ENCODE assay signal across 26 mouse cellular contexts in the genomic region with DNA sequence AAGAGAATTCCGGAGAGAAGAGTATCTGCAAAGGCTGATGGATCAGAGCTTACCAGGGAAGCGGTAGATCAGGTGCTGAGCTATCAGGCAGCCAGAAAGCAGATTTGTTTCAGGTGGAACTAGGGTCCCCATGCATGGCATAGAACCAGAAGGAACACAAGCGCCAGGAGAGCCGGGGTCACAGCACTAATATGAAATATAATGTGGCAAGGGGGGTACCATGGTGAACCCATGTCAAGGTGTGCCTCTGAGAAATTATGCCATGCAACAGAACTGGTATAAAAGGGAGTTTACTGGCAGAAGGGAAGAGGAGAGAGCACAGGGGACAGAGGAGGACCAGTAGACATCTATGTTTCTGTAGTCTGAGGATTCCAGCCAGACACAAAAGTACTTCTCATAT. TPM values are rescaled to one million over a fixed set of nuclear protein-coding genes. Genes with fewer than 3 reads are reported as not detected.
DNase-seq lines count a peak whose midpoint lies in the region; ATAC-seq and TF ChIP-seq lines count a peak whose summit lies in the region.
"Had no signal": no experiment of that assay in that cellular context is flagged by ENCODE, and none has a peak within 500 bp of the region (broad histone marks: within the 10 kb centered on the region; RNA-seq: fewer than 3 reads in every experiment).

No protein-coding gene starts in this region.

- H3K9ac ChIP-seq in heart, embryonic 12.5 days: no peak overlapping the region
- H3K9ac ChIP-seq: intestine, embryonic 15.5 days had no signal

- no peak for ATAC-seq in heart, embryonic 12.5 days (ENCODE audit: insufficient number of reproducible peaks, low FRiP score)
- ATAC-seq: forebrain, embryonic 14.5 days; hindbrain, embryonic 16.5 days; intestine, embryonic 15.5 days; Patski had no signal

- no peak overlapping the region for H3K4me3 ChIP-seq in gastrocnemius, adult 2 months
- no peak overlapping the region for H3K4me3 ChIP-seq in heart, embryonic 12.5 days
- H3K4me3 ChIP-seq in layer of hippocampus, adult 2 months: no peak overlapping the region

- intact Hi-C loops in gastrocnemius, adult 2 months (cut with DNase I): loop anchor here (5.0 kb wide), 1 partner anchor 38 kb away; no protein-coding TSS in a partner anchor
- intact Hi-C loops in gastrocnemius, postnatal 14 days (cut with DNase I; ENCODE audit: low total_unique reads): loop anchor here (5.0 kb wide), 1 partner anchor 38 kb away; no protein-coding TSS in a partner anchor
- intact Hi-C loops in heart, postnatal 36 days (cut with DNase I): loop anchor here (5.0 kb wide), 1 partner anchor 108 kb away; no protein-coding TSS in a partner anchor

- H3K9me3 ChIP-seq in heart, embryonic 12.5 days (replicated peaks): peaks cover 3% of the 10 kb centered on the region; the same call in 1 of the 2 replicates
- H3K9me3 ChIP-seq: hindbrain, embryonic 10.5 days; hindbrain, embryonic 13.5 days; intestine, embryonic 15.5 days had no signal

- DNase-seq in gastrocnemius, adult 2 months: no peak
- DNase-seq in gastrocnemius, postnatal 14 days: no peak
- DNase-seq in heart, postnatal 36 days: no peak
- DNase-seq in layer of hippocampus, adult 2 months (ENCODE audit: low spot score in 2 of 2): no peak
- DNase-seq in layer of hippocampus, adult 8-10 months (ENCODE audit: low spot score in 2 of 2): no peak
- DNase-seq: adrenal gland, postnatal 10 days; adrenal gland, postnatal 36 days; B cell, adult 2 months; cerebellum, adult 18-20 months; cerebellum, adult 9-10 months; cerebellum, postnatal 14 days; gastrocnemius, postnatal 10 days; heart, adult 2 months; heart, postnatal 14 days; kidney, adult 11 months; kidney, adult 8-10 months had no signal

- TF ChIP-seq CTCF in gastrocnemius, adult 2 months (IDR thresholded peaks at IDR 0.05): no peak
- TF ChIP-seq CTCF in layer of hippocampus, adult 2 months (conservative IDR thresholded peaks at IDR 0.05): no peak

- peaks cover 36% of the 10 kb centered on the region for H3K27me3 ChIP-seq in heart, embryonic 12.5 days (replicated peaks)
- H3K27me3 ChIP-seq: Patski had no signal

- WGBS in heart, embryonic 12.5 days: 81% methylated on average over 4 of the region's 4 CpGs

- H3K36me3 ChIP-seq in heart, embryonic 12.5 days: no peaks in the 10 kb centered on the region
- H3K36me3 ChIP-seq: forebrain, embryonic 10.5 days; G1E; hindbrain, embryonic 10.5 days; hindbrain, embryonic 13.5 days; intestine, embryonic 15.5 days had no signal

- peak overlapping the region; percentile 89 for H3K27ac ChIP-seq in gastrocnemius, adult 2 months
- no peak overlapping the region for H3K27ac ChIP-seq in heart, embryonic 12.5 days (ENCODE audit: poor library complexity, severe bottlenecking)
- peak overlapping the region; percentile 91; the same call in 1 of the 2 replicates for H3K27ac ChIP-seq in layer of hippocampus, adult 2 months
- H3K27ac ChIP-seq: forebrain, embryonic 10.5 days; hindbrain, embryonic 10.5 days; hindbrain, embryonic 13.5 days; intestine, embryonic 15.5 days had no signal

- peaks cover 20% of the 10 kb centered on the region for H3K4me1 ChIP-seq in heart, embryonic 12.5 days (replicated peaks)

- peak overlapping the region; percentile 87; the same call in 1 of the 2 replicates for H3K4me2 ChIP-seq in heart, embryonic 12.5 days

RNA-seq across cellular contexts. Expression of a gene that starts 1.3 kb away (rescaled TPM):
- total RNA-seq in gastrocnemius, adult 2 months (2021): 10 to 100 TPM; 23.9 to 32.6 TPM
- 10 to 100 TPM; 65.3 to 77.2 TPM for total RNA-seq in gastrocnemius, postnatal 14 days (2021)
- polyA plus RNA-seq in heart, embryonic 12.5 days (2016; fragmentation: Nextera tagmentation; extraction: Ambion mirVana): 72.8 and 75.2 TPM in 2 replicates
- total RNA-seq in heart, postnatal 36 days (2021): 100 to 1,000 TPM; 120 to 129 TPM
- 100 to 1,000 TPM; 239 to 255 TPM for total RNA-seq in layer of hippocampus, adult 2 months (2021)
- 100 to 1,000 TPM; 184 to 219 (median 213) TPM for total RNA-seq in layer of hippocampus, adult 8-10 months (2022)
- total RNA-seq: CH12.LX, G1E had no signal
- polyA plus RNA-seq: G1E had no signal
